20 mouse cellular contexts compared by ENCODE assay signal in the genomic region with DNA sequence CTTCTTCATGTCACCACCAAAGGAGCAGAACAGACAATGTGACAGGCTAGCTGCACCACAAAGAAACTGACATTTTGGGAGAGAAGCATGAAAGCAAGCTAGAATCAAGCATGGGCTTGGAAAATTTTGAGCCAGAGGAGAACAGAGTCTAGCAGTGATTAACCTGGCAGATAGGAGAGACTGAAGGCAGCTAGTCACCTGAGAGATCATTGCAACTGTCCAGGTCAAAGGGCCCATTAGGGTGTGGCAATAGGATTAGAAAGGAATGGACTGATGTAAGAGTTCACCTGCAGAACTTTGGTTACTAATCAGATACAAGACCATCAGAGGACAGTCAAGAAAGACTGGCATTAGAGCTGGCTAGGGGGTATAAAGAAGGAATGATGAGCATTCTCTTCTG.
"Had no signal": no experiment of that assay in that cellular context is flagged by ENCODE, and none has a peak within 500 bp of the region (broad histone marks: within the 10 kb centered on the region; RNA-seq: fewer than 3 reads in every experiment).

No protein-coding gene starts in this region.

- ATAC-seq: midbrain, embryonic 13.5 days; midbrain, embryonic 16.5 days had no signal

- H3K9ac ChIP-seq: kidney, embryonic 15.5 days; limb, embryonic 12.5 days; limb, embryonic 15.5 days; liver, embryonic 14.5 days; lung, embryonic 15.5 days; midbrain, embryonic 13.5 days; neural tube, embryonic 13.5 days had no signal

- H3K4me2 ChIP-seq: kidney, embryonic 15.5 days; limb, embryonic 12.5 days; limb, embryonic 15.5 days; lung, embryonic 15.5 days; midbrain, embryonic 13.5 days; neural tube, embryonic 13.5 days had no signal

- H3K9me3 ChIP-seq: kidney, embryonic 15.5 days; limb, embryonic 12.5 days; limb, embryonic 15.5 days; lung, embryonic 15.5 days; midbrain, embryonic 10.5 days; midbrain, embryonic 13.5 days; neural tube, embryonic 13.5 days had no signal

- H3K4me3 ChIP-seq: kidney, embryonic 15.5 days; limb, embryonic 12.5 days; limb, embryonic 15.5 days; lung, embryonic 15.5 days; megakaryocyte, embryonic 14.5 days; midbrain, embryonic 10.5 days; midbrain, embryonic 13.5 days; myocyte; neural tube, embryonic 13.5 days had no signal

- H3K27me3 ChIP-seq: kidney, embryonic 15.5 days; limb, embryonic 12.5 days; limb, embryonic 15.5 days; lung, embryonic 15.5 days; megakaryocyte, embryonic 14.5 days; midbrain, embryonic 13.5 days; neural tube, embryonic 13.5 days had no signal

- H3K27ac ChIP-seq: kidney, embryonic 15.5 days; limb, embryonic 12.5 days; limb, embryonic 15.5 days; liver, embryonic 14.5 days; lung, embryonic 15.5 days; midbrain, embryonic 10.5 days; midbrain, embryonic 13.5 days; neural tube, embryonic 13.5 days; stomach, postnatal 0 days had no signal

- DNase-seq: kidney, adult 18-20 months; kidney, postnatal 4 days; left cerebral cortex, postnatal 4 days; lung, adult 18-20 months; lung, postnatal 10 days; lung, postnatal 36 days; thymus, adult 18-20 months; thymus, postnatal 36 days had no signal
